Mouse (Mus musculus): ENCODE data around the gene Nanos3.
A peak's percentile ranks its signal among the peaks of the same experiment; 100 is the strongest.

Gene Nanos3

DNA sequence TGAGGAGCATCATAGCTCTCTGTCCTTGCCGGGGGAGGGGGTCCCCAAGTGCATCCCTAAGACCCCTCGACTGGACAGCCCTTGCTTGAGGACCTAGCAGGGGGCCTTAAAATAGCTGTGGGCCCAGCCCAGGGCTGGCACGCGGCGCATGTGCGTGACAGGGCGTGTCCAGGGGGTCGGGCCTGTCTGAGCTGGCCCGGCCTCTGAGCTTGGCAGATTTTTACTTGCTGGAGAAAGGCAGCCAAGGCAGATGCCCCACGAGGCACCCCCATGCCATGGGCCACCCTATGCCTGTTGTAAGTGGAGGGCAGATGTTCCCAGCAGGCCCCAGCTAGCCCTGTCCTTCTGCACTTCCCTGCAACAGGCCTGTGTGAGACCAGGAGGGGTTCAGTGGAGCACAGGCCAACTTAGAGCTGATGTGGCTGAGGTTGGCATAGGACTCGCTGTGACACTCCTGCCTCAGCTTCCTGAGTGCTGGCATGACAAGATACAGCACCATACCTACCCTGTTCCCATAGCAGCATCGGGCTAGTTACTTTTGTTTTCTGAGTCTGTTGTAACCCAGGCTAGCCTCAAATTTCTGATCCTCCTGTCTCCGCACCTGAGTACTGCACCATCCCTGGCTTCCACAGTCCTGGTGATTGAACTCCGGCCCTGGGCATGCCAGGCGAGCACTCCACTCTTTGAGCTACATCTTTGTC, 16.7 kb upstream of the Nanos3 start:
- peak; percentile 50 for DNase-seq (ENCODE audit: low spot score)

DNA sequence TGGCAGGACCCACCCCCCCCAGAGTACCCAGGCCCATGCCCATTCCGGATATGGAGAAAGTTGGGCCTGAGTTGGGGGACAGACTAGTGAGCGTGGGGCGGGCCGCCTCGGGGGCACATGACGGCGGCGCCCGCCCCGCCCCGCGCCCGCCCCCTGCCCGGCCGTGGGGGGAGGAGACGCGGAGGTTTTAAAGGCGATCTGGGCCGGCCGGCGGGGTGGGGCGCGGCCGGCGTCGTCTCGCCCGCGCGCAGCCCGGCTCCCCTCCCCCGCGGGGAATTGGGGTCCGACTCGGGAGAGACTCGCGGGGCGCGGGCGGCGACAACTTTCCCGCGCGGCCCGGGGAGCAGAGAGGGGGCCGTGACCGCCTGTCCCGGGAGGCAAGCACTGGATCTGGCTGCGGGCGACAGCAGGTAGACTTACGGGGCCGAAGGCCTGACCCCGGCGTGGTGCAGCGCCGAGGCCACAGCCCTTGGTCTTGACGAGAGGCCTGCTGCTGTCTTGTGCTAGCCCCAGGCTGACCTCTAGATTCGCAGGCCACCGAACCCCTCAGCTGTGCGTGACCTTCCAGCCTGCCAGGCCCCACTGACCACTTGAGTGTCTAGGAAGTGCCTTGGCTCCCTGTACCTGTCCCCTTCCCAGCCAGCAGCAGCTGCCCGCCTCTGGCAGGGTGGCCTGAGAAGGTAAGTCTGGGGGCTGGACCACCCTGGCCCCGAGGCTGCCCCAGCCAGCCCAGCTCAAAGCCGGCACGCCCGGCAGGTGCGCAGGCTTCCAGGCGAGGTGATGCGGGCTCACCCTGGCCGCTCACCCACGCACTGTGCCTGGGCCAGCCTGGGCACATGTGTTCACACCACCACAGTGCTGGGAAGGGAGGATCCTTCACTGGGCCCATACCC, 15.9 kb upstream of the Nanos3 start:
- no peak for DNase-seq (ENCODE audit: low spot score)

- no peak for DNase-seq (ENCODE audit: low spot score)
Measured at GRCm38 (mm10) chr8:84200126-84200555, 15.1 kb upstream of the Nanos3 start.

- DNase-seq (ENCODE audit: low spot score), result no peak
Measured at GRCm38 (mm10) chr8:84199348-84200125, 14.5 kb upstream of the Nanos3 start.

- DNase-seq (ENCODE audit: low spot score), result no peak
Measured at GRCm38 (mm10) chr8:84198871-84199270, 13.9 kb upstream of the Nanos3 start.

DNA sequence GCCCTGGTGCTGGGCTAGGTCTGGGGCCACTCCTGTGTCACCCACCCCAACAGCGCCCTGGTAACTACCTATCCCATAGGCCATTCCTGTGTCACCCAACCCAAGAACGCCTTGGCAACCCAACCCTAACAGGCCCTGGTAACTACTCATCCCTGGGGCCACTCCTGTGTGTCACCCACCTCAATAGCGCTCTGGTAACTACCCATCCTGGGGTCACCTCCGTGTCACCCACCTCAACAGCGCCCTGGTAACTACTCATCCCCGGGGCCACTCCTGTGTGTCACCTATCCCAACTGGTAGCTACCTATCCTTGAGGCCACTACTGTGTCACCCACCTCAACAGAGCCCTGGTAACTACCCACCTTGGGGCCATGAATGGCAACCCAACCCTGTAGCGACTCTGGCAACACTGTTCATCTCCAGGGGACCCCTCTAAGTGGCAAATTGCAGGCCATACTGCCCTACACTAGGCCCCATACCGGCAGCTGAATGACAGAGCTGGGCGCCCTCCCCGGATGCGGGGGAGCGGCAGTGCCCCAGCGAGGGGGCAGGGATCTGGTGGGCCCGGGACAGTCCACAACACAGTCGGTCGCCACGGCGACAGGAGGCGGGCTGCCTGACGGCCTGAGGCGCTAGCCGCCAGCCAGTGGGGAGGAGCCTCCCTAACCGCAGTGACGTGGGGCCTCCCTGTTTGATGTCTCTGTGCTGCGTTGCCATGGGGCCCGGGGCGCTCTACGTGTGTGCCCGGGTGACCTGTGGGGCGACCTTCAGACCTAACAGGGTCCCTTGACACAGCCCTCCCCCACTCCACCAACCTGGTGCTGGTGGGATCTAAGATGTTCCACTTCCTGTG, 13.1 kb upstream of the Nanos3 start:
- DNase-seq (ENCODE audit: low spot score), result peak; percentile 100

DNA sequence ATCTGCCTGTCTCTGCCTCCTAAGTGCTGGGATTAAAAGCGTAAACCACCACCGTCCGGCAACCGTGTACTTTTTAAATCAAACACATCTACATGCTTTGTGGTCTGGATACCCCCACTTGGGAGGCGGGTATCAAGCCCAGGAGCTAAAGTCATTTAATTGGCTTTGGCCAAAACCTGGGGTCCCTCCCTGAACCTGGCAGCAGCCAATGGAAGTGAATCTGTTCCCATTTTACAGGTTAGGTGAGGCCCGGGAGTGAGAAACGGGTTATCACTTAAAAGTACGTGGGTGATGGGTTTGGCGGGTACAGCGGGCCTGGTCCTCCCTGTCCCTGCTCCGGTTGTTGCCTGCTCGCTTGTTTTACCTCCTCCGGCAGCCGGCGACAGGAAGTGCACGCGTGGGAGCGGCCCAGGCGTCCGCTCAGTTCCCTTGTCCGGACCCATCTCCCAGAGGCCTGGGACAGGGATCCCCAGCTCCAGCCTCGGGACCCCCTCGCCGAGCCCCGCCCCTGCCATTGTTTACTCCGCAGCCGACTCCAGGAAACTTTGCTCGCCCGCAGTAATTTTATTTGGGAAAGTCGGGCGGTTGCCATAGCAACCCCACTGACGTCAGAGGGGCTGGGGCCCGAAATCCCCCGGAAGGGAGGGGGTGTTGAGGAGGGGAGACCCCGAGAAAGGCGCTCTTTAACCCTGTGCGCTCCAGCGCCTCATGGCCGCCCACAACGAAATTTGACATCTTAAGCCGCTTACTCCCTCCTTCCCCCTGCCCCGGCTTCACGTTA, 12.3 kb upstream of the Nanos3 start:
- DNase-seq (ENCODE audit: low spot score), result peak; percentile 85

GRCm38 (mm10) chr8:84194224-84194743, 9.3 kb upstream of the Nanos3 start:
- no peak for DNase-seq (ENCODE audit: low spot score)

GRCm38 (mm10) chr8:84193566-84193965, 8.5 kb upstream of the Nanos3 start:
- peak; percentile 28 for DNase-seq (ENCODE audit: low spot score)

GRCm38 (mm10) chr8:84193161-84193560, 8.1 kb upstream of the Nanos3 start:
- no peak for DNase-seq (ENCODE audit: low spot score)

DNA sequence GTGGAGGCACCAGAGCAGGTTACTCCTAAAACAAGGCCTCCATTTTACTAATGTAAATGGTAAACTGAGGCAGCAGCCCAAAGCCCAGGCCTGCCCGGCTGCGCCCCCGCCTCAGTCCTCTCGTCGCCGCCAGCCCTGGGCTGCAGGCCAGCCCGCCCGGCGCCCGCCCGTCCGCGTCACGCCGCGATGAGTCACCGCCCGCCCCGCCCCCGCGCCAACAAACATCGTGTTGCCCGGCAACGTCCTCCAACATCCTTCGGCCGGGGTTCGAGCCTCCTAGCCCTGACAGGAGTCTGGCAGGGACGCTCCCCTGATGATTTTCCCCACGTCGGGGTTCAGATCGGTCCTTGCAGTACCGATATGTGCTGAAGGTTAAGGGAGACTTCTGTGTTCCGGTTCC, 7.5 kb upstream of the Nanos3 start:
- peak; percentile 63 for DNase-seq (ENCODE audit: low spot score)

- DNase-seq (ENCODE audit: low spot score), result no peak
Measured at GRCm38 (mm10) chr8:84192023-84192422, 7.0 kb upstream of the Nanos3 start.

- peak; percentile 31 for DNase-seq (ENCODE audit: low spot score)
Measured at GRCm38 (mm10) chr8:84190191-84190867, 5.3 kb upstream of the Nanos3 start.

GRCm38 (mm10) chr8:84189603-84190002, 4.6 kb upstream of the Nanos3 start:
- DNase-seq (ENCODE audit: low spot score), result no peak

GRCm38 (mm10) chr8:84188671-84189070, 3.7 kb upstream of the Nanos3 start:
- DNase-seq (ENCODE audit: low spot score), result no peak

- DNase-seq (ENCODE audit: low spot score), result peak; percentile 74
Measured at GRCm38 (mm10) chr8:84187065-84187755, 2.2 kb upstream of the Nanos3 start.

DNA sequence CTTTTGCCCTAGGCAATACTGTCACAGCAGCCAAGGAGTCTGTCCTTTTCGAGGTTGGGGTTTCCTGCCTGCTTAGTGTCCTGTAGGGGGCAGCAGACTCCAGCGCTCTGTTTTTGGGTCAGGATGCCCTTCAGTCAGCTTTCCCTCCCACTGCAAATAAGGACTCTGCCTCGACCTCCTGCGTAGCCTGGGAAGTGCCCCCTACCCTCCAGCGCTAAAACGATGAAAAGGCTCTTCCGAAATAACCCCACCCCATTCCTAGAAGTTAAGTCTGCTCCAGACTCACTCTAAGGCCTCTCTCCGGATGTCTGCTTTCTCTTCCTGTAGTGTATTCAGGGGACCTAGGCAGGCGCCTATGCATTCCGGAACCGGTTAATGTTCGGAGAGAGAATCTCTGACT, 1.5 kb upstream of the Nanos3 start:
- DNase-seq (ENCODE audit: low spot score), result peak; percentile 78

- DNase-seq (ENCODE audit: low spot score), result no peak
Measured at GRCm38 (mm10) chr8:84184085-84185043, 653 bp downstream of the Nanos3 start.

All from T-cell, adult 2 months (primary cell).